Mouse (Mus musculus): ENCODE results near the gene Sf3b2. TPM values are rescaled to one million over a fixed set of nuclear protein-coding genes. Genes with fewer than 3 reads are reported as not detected.
"Not testable (repeated sequence)": the region's sequence is repeated elsewhere in the genome, so short reads cannot be mapped to it uniquely, and the experiment has no call there.

The Sf3b2 gene
- polyA plus RNA-seq, 1 experiment, result 61.2 TPM

DNA sequence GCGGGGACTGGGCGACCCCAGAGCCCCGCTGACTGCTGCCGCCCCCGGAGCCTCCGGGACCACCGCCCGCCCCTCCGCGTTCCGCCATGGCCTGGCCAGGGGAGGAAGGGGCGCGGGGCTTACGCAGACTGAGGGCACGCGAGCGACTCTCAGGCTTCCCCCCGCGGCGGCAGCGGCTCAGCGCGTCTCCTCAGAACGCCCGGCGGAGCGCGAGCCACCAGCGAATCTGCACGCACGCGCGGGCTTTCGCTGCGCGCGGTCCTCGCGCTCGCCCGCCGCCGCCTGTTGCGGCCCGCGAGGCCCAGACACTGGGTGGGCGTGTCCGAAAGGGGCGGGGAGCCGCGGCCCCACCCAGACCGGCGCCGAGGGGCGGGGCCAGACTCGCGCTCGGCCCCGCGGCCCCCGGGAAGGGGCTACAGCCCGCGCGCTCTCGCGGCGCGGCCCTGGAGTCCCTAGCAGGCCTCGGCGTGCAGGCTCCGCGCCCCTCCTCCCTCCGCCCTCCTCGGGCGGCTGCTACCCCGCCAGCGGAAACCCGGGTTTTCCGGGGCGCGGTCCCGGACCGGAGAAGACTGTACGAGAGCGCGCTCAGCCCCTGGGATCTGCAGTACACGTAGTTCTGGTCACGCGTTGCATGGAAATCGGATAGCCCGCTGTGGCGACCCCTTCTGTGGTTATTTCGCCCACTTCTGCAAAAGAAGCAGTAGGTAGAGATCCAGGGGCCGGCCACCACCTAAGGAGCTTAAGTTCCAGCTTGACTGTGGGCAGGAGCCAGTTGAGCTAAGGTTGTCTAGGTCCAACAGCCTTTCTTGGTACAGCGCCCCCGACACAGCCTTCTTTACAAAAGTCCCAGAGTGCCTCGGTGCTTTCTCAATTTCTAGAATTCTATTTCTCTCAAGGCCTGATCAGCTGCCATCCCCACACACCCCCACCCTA, 22.2 kb downstream of the Sf3b2 start, which contains the start of gene Pacs1:
Gene Pacs1, minus strand, starts transcription at position 319 of the 933 bp plus-strand sequence.
- no peak for DNase-seq (ENCODE audit: low read depth)

DNA sequence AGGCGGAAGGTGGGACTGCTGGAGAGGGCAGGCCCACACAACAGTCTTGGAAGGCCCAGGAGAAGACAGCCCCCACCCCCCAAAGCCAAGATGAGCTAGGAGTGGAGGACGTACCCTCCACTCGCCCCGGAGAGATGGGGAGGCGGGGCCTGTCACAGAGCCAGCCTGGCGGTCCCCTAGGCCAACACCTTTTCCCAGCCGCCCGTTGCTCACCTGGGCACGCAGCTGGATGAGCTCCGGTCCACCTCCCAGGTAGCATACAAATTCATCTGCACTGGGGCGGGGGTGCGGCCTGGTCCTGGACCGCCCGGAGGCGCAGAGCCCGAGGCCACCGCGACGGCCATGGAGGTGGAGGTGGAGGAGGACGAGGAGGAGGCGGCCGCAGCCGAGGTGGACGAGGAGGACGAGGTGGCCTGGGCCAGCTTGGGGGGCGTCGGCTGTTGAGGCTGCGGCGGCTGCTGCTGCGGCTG, 22.9 kb downstream of the Sf3b2 start:
- no peak for DNase-seq (ENCODE audit: low read depth)

DNA sequence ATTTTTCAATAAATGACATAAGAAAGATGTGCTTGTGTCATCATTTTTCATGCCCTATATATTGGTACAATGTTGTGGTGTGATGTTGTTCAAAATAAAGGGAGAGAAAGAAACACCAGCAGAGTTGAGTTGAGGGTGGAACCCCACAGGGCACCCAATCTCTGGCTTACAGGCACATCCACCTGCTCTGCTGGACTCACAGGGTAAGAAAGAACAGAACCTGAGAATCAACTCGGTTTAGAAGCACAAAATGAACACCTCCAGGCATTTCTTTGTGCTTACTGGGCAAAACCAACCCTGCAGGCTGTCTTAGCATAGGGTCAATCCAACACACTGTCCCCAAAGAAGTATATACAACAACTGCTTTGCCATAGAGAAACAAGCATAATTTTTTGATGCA, 23.8 kb downstream of the Sf3b2 start:
- DNase-seq (ENCODE audit: low read depth), result no peak

DNA sequence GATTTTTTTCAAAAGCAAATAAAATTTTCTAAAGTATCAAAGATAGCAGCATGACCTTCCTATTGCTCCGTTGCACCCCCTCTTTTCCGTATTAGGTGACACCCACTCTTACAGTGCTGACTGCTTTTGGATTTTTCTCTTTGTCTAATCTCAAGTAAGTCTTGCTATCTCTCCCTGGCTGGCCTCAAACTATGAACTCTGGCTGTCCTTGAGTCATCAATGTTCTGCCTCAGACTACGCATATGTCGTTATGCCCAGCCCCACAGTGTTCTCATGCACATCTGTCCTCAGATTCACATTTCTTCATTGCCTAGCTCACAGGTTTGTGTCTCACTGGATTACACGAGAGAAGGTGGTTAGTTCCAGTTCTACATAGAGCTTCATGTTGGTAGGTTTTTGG, 25.9 kb downstream of the Sf3b2 start:
- DNase-seq (ENCODE audit: low read depth), result no peak

DNA sequence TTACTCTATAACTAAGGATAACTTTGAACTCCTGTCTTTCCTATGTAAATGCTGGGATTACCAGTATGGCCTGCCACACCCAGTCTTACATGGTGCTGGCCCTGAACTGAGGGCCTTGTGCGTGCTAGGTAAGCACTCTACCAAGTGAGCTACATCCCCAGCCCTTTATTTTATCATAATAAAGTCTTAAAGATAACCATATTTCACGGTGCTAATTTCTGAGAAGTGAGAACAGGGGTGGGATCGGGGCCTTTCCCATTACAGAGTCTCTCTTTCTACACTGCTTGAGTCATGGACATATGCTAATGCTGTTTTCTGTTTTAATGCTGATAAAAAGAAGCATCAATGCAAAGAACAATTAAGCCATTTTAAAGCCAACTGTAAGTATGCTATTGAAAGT, 26.4 kb downstream of the Sf3b2 start:
- DNase-seq (ENCODE audit: low read depth), result no peak

DNA sequence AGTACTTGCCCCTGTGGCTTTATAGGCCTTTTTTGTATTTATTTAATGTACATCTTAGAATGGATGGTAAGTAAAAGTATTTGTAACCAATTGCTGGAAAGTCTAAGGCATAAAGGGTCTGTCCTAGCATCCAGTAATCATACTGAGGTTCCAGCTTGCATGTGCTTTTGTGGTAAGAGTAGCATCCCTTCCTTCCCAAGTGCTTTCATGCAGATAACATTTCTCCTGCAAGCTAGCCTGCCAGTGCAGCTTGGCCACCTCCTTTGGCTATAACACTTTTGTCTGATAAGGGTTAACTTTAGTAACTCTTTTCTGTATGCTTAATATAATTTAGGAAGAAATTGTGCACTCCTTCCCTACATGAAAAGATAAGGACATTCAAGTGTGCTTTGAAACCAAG, 27.2 kb downstream of the Sf3b2 start:
- no peak for DNase-seq (ENCODE audit: low read depth)

DNA sequence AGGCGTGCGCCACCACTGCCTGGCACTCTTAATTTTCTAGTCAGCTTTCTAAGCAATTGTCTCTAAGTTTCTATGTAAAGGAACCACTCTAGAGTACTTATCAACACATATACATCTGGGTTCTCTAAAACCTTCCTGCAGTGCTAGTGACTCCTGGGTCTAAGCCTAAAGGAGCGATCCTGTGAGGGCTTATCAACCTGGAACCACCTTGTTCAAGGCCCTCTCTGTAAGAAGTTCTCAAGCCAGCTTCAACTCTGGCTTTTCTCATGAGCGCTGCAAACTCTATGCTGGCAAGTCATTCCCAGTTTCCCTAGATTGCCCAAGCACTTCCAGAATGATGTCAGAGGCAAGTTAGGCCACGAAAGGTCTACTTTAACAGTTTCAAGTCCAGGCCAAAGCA, 28.2 kb downstream of the Sf3b2 start:
- DNase-seq (ENCODE audit: low read depth), result no peak

DNA sequence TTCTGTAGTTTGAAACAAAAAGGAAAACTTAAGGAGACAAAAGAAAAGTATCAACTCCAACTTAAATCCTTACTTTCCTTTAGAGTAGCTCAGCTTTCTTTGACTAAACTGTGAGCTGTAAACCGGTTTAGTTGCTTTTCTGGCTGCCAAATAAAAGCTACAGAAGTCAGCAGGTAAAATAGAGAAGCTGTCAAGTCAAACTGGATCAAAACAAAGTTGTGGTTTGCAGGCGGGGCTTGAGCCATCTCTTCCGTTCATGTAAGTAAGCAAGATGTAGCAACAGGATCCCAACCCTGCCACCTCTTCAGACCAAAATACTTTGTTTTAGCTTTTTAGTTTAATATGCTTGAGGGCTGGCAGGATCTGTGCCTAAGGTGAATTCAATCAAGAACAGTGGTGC, 38.1 kb downstream of the Sf3b2 start:
- DNase-seq (ENCODE audit: low read depth), result no peak

DNA sequence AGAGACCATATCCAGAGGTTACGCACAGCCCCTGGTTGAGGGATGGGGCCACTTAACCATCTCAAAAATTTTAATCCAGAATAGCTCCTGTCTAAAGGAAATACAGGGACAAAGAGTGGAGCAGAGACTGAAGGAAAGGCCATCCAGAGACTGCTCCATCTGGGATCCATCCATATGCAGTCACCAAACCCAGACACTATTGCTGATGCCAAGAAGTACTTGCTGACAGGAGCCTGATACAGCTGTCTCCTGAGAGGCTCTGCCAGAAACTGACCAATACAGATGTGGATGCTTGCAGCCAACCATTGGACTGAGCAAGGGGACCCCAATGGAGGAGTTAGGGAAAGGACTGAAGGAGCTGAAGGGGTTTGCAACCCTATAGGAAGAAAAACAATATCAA, 58.3 kb downstream of the Sf3b2 start:
- not testable (repeated sequence) for DNase-seq (ENCODE audit: low read depth)

DNA sequence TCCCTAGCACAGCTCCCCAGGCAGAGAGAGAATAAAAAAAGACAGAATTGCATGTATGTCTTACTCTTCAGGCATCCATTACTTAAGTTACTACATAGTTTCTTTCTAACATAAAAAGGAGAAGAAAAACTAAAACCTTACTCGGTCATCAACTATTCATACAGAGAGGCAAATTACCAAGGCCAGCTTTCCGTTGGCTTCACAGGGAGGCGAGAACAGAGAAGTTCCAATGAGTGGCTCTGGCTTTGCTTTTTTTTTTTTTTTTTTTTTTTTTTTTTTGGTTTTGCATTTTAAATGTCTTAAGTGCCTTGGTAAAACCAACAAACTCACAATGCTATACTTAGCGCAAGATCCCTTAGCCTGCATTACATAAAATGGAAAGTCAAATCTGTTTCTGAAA, 62.6 kb downstream of the Sf3b2 start:
- DNase-seq (ENCODE audit: low read depth), result no peak

DNA sequence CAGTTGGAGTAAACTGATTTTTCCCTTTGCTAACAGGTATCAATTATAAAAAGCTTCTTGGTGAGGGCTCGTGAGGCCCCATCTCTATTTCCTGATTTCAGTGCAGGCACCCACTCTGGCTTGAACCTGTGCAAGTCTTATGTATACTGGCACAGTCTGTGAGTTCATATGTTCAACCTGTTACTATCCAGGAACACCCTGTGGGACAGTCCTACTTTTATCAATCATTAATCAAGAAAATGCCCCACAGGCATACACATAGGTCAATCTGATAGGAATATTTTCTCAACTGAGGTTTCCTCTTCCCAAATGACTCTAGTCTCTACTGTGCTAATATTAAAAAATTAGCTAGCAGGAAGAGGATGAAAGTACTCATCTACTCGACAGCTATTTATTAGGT, 65.1 kb downstream of the Sf3b2 start:
- no peak for DNase-seq (ENCODE audit: low read depth)

DNA sequence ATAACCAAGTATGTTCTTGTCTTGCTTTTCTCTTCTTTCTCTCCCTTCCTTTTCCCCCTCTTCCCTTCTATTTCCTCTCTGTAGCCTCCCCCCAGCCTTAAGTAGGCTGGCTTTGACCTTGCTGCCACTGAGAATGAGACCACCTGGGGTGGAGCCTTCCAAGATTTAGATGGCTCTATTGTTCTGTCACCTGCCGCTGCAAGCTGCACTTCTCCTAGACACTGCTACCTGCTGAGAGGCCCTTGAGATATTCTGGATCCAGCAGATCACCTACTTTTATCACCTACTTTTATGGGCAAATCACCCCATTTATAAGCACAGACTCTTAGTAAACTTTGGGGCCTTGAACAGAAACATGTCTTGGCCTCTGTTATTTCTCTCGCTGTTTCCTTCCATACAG, 70.6 kb downstream of the Sf3b2 start:
- no peak for DNase-seq (ENCODE audit: low read depth)

DNA sequence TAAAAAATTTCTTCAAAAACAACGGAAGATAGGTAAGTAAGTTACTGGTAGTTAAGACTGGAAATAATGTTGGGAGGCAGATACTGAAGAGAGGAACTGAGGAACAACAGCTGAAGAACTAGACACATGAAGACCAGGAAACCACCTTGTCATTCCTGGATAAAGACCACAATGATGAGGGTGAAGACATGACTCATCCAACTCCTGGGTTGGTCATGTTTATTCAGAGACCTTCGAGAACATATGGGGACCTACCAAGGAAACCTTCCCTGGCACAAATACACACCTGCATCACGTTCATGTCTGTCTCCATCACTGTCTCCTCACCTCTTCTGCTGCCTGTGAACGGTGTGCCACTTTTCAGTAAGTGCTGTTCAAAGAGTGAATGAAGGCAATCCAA, 71.2 kb downstream of the Sf3b2 start:
- no peak for DNase-seq (ENCODE audit: low read depth)

Other genes with a start within 250 kb of the Sf3b2 start
- gene Rin1, start 245.0 kb downstream of the Sf3b2 start, polyA plus RNA-seq (2012; rRNA removed), result 5.3 and 7.8 TPM in 2 replicates
- gene Cd248, start 227.4 kb downstream of the Sf3b2 start, polyA plus RNA-seq (2012; rRNA removed), result 27.7 and 39.6 TPM in 2 replicates
- 2.9 and 3.4 TPM in 2 replicates for gene Tmem151a, start 209.9 kb downstream of the Sf3b2 start, polyA plus RNA-seq (2012; rRNA removed)
- 174 and 196 TPM in 2 replicates for gene Yif1a, start 206.9 kb downstream of the Sf3b2 start, polyA plus RNA-seq (2012; rRNA removed)
- gene Cnih2, start 196.9 kb downstream of the Sf3b2 start, polyA plus RNA-seq (2012; rRNA removed), result 0.93 and 2.4 TPM in 2 replicates
- gene Rab1b, start 188.4 kb downstream of the Sf3b2 start, polyA plus RNA-seq (2012; rRNA removed), result 240 and 272 TPM in 2 replicates
- 34.7 and 39.3 TPM in 2 replicates for gene Klc2, start 176.9 kb downstream of the Sf3b2 start, polyA plus RNA-seq (2012; rRNA removed)
- 21.8 and 27.9 TPM in 2 replicates for gene Pacs1, start 22.3 kb downstream of the Sf3b2 start, polyA plus RNA-seq (2012; rRNA removed)
- gene Gal3st3, start 2.9 kb upstream of the Sf3b2 start, polyA plus RNA-seq (2012; rRNA removed), result 1.4 and 3.3 TPM in 2 replicates
- gene Catsper1, start 40.3 kb upstream of the Sf3b2 start, polyA plus RNA-seq (2012; rRNA removed), result 0.08 and 0.46 TPM in 2 replicates
- 6.6 and 17.1 TPM in 2 replicates for gene Cst6, start 54.1 kb upstream of the Sf3b2 start, polyA plus RNA-seq (2012; rRNA removed)
- 19.9 and 20.4 TPM in 2 replicates for gene Eif1ad, start 71.3 kb upstream of the Sf3b2 start, polyA plus RNA-seq (2012; rRNA removed)
- 87.8 and 125 TPM in 2 replicates for gene Banf1, start 71.7 kb upstream of the Sf3b2 start, polyA plus RNA-seq (2012; rRNA removed)
- 18.1 and 33.3 TPM in 2 replicates for gene Sart1, start 93.2 kb upstream of the Sf3b2 start, polyA plus RNA-seq (2012; rRNA removed)
- 1.9 and 2.0 TPM in 2 replicates for gene Tsga10ip, start 107.1 kb upstream of the Sf3b2 start, polyA plus RNA-seq (2012; rRNA removed)
- 136 and 167 TPM in 2 replicates for gene Drap1, start 129.5 kb upstream of the Sf3b2 start, polyA plus RNA-seq (2012; rRNA removed)
- 65.9 and 73.9 TPM in 2 replicates for gene AI837181, start 129.7 kb upstream of the Sf3b2 start, polyA plus RNA-seq (2012; rRNA removed)
- 0.24 and 0.38 TPM in 2 replicates for gene Fosl1, start 152.1 kb upstream of the Sf3b2 start, polyA plus RNA-seq (2012; rRNA removed)
- 5.6 and 6.7 TPM in 2 replicates for gene Ccdc85b, start 162.4 kb upstream of the Sf3b2 start, polyA plus RNA-seq (2012; rRNA removed)
- gene Fibp, start 165.2 kb upstream of the Sf3b2 start, polyA plus RNA-seq (2012; rRNA removed), result 126 and 132 TPM in 2 replicates
- gene Ctsw, start 173.1 kb upstream of the Sf3b2 start, polyA plus RNA-seq (2012; rRNA removed), result 2.2 and 2.3 TPM in 2 replicates
- 73.5 and 79.0 TPM in 2 replicates for gene Efemp2, start 178.5 kb upstream of the Sf3b2 start, polyA plus RNA-seq (2012; rRNA removed)
- 77.2 and 85.6 TPM in 2 replicates for gene Mus81, start 192.9 kb upstream of the Sf3b2 start, polyA plus RNA-seq (2012; rRNA removed)
- 410 and 421 TPM in 2 replicates for gene Cfl1, start 195.0 kb upstream of the Sf3b2 start, polyA plus RNA-seq (2012; rRNA removed)
- 1.9 and 3.0 TPM in 2 replicates for gene 1700020D05Rik, start 208.3 kb upstream of the Sf3b2 start, polyA plus RNA-seq (2012; rRNA removed)
- gene Snx32, start 215.1 kb upstream of the Sf3b2 start, polyA plus RNA-seq (2012; rRNA removed), result 20.9 and 25.6 TPM in 2 replicates

Measured in gonadal fat pad, adult 2 months (tissue).